Mouse (Mus musculus) urinary bladder, postnatal 4 days (tissue): ENCODE measurements around the gene Pde6b.
A peak's percentile ranks its signal among the peaks of the same experiment; 100 is the strongest.

Source experiments
- DNase-seq, 2 experiments: peaks; one replicate each; pipeline ENCODE4 v3.0.0; 2021 to 2022; ENCODE audit warnings: low spot score in 2 of 2

Pde6b gene

GRCm38 (mm10) chr5:108388201-108388600 is at the start of gene Pde6b:
TSS of gene Pde6b (plus strand) at chr5:108388391.
- no peak for DNase-seq

GRCm38 (mm10) chr5:108343680-108344170 is 44.5 kb upstream of the Pde6b start:
- no peak for DNase-seq

GRCm38 (mm10) chr5:108345313-108346071 is 42.7 kb upstream of the Pde6b start:
- no peak for DNase-seq

- DNase-seq, result no peak
These were observed 40.3 kb upstream of the Pde6b start for GRCm38 (mm10) chr5:108347843-108348242.

GRCm38 (mm10) chr5:108349511-108350148 is 38.6 kb upstream of the Pde6b start:
- DNase-seq, result no peak

GRCm38 (mm10) chr5:108354056-108354455 is 34.1 kb upstream of the Pde6b start:
- no peak for DNase-seq

GRCm38 (mm10) chr5:108357862-108358261 is 30.3 kb upstream of the Pde6b start:
- no peak for DNase-seq

GRCm38 (mm10) chr5:108359491-108359890 is 28.7 kb upstream of the Pde6b start:
- DNase-seq, result no peak

- no peak for DNase-seq
These were observed 28.0 kb upstream of the Pde6b start for GRCm38 (mm10) chr5:108360211-108360610.

GRCm38 (mm10) chr5:108362330-108362729 is 25.9 kb upstream of the Pde6b start:
- no peak for DNase-seq

- DNase-seq, result no peak
These were observed 21.7 kb upstream of the Pde6b start for GRCm38 (mm10) chr5:108366328-108366983.

- peak in 1 of 2 experiments; percentile 26 for DNase-seq
These were observed 21.0 kb upstream of the Pde6b start for GRCm38 (mm10) chr5:108366984-108367841.

- DNase-seq, result no peak
These were observed 20.3 kb upstream of the Pde6b start, which contains the start of gene Gm42517 for GRCm38 (mm10) chr5:108367871-108368332. TSS of gene Gm42517 (minus strand) at chr5:108367922.

GRCm38 (mm10) chr5:108368446-108368845 is 19.7 kb upstream of the Pde6b start:
- no peak for DNase-seq

GRCm38 (mm10) chr5:108368851-108369621 is 19.2 kb upstream of the Pde6b start:
- no peak for DNase-seq

GRCm38 (mm10) chr5:108369964-108370363 is 18.2 kb upstream of the Pde6b start:
- DNase-seq, result no peak

- DNase-seq, result no peak
These were observed 14.1 kb upstream of the Pde6b start for GRCm38 (mm10) chr5:108374079-108374478.

- no peak for DNase-seq
These were observed 12.1 kb upstream of the Pde6b start for GRCm38 (mm10) chr5:108376059-108376458.

- DNase-seq, result no peak
These were observed 9.8 kb upstream of the Pde6b start for GRCm38 (mm10) chr5:108378346-108378745.

- DNase-seq, result no peak
These were observed 2.6 kb upstream of the Pde6b start for GRCm38 (mm10) chr5:108385632-108386031.

GRCm38 (mm10) chr5:108386449-108386848 is 1.7 kb upstream of the Pde6b start:
- no peak for DNase-seq
